Mouse (Mus musculus) G1E (cell line): ENCODE data around the gene Atg16l1.

Experiments used
- CTCF ChIP-seq: IDR thresholded peaks from 2 replicates; pipeline ENCODE4 v1.5.1; 2012; ENCODE audit warnings: low read depth, low read length, inconsistent platforms, mixed read lengths
- GATA1 ChIP-seq: IDR thresholded peaks from 2 replicates; pipeline ENCODE4 v1.6.1; 2012; ENCODE audit warnings: borderline replicate concordance, low read length, inconsistent platforms, mixed read lengths

DNA sequence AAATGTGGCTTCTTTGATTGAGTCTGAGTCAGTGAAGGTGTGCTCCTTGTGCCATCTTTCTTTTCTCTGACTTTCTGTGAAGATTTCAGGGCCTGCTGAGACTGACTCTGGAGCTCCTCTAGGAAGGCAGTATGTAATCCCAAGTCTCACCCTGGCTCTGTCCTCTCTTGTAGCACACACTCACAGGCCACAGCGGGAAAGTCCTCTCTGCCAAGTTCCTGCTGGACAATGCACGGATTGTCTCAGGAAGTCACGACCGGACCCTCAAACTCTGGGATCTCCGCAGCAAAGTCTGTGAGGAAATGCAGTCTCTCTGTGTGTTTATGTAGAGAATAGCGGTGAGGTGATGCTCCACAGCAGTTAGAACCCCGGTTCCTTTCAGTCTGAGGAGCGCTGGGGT, 30.0 kb downstream of the Atg16l1 start:
- TF ChIP-seq CTCF, result no peak
- no peak for TF ChIP-seq GATA1
